Mouse (Mus musculus) cerebellum, postnatal 36 days (tissue): Measurements from ENCODE around the gene Gm20388.

Source experiments
- DNase-seq, 2 experiments: peaks; one replicate each; pipeline ENCODE4 v3.0.0; 2021 to 2022; ENCODE audit warnings: mixed read lengths in 2 of 2

Gene Gm20388

DNA sequence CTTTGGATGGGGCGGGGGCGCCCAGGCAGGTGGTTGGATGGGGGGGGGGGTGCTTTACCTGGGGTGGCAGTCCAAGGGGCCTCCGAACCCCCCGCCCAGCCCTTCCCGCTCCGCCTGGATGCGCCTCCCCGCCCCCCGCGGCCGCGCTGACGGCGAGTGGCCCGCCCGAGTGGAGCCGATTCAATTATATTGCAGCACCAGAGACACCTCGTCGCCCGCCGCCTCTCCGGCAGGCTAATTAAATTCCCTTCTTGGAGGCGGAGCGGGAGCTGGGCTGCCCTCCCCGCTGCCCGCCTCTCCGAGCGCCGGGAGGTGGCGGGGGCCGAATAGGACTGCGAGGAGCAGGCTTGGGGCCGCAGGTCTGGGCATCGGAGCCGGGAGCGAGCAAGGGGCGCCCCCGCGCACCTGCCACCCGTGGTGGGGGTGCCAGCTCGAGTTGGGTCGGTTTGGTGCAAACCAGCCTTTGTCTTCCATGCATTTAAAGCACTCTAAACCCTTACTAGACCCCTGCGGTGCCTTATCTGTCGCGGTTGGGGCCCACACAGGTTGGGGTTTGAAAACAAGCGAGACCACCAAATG is 627.3 kb downstream of the Gm20388 start:
- DNase-seq, result peak; percentile 79 to 83

DNA sequence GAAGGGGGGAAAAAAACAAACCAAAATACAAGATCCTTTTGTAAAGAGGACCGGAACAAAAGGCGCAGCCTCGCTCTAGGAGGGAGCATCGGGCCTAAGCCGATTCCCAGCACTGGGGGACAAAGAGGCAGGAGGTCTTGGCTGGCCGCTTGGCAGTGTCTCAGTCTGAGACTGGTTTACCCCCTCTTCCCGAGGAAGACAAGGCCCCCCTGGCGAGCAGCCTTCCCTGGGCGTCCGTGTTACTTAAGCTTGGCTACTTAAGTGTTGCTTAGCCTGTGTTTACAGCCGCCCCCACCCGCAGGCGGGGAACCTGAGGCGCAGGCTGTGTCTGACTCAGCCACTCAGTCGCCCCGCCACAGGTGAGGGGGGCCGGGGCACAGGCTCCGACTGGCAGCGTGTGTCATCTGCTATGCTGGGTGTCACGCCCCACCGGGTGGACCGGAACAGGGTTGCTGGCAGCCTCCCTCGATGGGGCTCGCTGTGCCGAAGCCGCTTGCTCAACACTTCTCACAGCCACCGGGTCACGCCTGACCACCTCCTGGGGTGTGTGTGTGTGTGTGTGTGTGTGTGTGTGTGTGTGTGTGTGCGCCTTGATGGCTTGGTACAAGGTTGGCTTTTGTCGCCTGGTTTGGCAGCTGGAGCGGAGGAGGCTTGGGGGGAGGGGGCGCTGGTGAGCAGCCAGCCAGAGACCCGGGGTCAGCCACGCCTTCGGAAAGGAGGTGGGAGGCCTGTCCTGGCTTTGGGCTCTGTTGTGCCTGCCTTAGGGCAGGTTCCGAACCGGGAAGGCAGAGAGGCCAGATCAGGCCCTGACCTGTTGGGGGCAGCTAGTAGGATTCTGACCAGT is 628.0 kb downstream of the Gm20388 start:
- peak; percentile 65 to 67 for DNase-seq

DNA sequence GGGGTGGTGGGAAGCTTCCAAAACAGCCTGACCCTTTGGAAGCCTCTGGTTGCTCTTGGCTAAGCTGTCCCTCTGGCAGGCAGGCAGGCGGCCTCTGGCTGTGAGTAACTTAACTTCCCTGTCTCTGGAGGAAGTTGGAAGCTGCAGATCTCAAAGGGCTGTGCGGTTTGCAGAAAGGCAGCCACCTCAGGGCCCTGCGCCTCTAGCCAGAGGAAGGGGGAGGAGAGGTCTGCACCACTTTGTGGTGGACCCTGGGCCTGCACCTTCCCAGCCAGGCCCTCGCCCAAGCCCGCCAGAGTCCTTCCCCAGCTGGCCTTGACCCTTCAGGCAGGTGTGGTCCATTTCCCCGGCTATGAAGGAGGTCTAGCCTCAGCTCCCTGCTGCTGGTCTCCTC is 628.7 kb downstream of the Gm20388 start:
- DNase-seq, result peak in 1 of 2 experiments; percentile 26

DNA sequence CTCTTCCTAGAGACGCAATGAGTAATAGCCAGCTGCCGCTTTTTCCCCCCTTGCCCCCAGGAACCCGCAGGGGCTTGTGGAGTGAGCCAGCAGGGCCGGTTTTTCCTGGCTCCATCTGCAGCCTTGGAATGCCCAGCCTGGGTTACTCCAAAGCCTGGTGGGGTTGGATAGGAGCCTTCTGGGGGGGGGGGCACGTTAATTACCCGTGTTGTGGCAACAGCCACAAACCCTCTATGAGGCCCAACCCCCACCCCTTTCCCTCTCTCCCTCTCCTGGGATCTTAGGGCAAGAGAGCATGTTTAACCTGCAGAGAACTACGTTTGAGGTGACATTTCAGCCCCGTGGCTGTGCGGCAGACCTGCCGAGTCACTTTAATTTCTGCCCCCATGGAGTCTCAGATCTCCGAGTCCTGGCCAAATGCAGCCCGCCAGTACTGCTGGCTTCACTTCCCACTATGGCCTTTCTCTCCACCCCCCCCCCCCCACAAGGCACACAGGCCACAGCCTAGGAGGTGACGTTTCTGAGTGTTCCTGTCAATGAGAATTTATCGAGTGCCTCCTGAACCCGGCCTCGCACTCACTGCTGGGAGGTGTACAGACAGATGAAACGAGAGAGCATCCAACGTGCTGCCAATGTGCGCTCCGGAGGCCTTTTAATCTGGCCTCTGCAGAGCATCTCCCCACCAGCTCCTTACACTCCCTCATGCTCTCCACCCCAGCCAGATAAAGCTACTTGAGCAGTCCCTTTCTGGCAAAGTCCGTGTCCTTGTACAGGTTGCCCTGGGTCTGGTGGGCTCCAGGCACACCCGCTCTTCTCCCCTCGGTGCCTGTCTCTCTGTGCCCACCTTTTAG is 629.4 kb downstream of the Gm20388 start:
- peak in 1 of 2 experiments; percentile 43 for DNase-seq

DNA sequence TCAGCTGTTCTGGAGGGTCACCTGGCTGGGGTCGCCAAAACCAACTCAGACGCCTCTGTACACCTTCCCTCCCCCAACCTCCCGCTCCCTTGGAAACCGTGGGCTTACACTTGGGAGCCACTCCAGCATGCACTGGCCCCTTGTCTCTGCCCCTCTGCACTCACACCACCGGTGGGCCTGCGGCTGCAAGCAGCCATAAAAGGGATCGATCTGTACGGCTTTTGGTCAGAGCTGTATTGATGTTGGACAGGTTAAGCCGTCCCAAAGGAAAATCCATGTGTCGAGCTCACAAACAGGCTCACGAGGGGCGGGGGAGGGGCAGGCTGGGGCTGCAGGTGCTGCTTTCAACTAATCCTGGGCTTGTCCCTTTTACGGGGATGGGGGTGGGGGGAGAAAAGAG is 632.4 kb downstream of the Gm20388 start:
- DNase-seq, result no peak

DNA sequence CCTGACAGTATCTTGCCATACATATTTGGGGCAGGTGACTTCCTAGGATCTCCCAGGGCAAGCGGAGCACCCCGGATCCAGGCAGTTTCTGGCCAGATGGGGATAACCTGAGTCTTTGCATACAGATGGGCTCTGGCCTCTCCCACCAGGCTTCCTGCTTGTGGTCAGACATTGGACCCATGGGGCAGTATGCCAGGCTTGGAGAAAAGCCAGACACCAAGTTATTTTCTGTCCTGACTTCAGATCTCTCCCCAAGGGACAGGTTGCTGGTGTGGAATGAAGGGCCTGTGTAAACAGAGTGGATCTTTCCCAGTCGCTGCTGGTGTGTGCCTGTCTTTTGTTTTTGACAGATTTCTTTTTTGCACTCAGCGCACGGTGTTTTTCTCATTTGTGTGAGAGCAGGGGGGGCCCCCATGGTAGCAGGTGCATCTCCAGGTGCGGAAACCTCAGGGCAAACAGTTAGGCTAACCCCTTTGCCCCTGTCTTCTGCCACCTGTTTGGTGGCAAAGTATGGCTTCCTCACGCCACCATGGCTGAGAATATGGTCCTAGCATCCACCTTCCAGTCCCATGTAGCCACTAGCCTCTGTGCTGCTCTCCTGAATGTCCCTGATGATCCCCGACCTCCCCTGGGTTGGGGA is 632.9 kb downstream of the Gm20388 start:
- peak in 1 of 2 experiments; percentile 50 for DNase-seq

DNA sequence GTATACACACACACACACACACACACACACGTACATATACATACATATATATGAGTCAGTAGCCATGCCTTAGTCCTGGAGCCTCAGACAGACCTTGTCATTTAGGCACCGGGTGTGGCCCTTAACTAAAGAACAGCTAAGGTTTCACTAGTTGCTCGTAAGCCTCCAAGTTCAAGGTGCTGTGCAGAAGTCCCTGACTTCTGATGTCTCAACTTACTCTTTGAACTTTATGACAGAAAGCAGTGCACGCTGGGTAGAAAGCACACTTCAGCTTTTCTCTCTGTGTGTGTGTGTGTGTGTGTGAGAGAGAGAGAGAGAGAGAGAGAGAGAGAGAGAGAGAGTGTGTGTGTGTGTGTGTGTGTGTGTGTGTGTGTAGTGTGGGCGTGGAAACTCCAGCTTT is 633.5 kb downstream of the Gm20388 start:
- no peak for DNase-seq

DNA sequence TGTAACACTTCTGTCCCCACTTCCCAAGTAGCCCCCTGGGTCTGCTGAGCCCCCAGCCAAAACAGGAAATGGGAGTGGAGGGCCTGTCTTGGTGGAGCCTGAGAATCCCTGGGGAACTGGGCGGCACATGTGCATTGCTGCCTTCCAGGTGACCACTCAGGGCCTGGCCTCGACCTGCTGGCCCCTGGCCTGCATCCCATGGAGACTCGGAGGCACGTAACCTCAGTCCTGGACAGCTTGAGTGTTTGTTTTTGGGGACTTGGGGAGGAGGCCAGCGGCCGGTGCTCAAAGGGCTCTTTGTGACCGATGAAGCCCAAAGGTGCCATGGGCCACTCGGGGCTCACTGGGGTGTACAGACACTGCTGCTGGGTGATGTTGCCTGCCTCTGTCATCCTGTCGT is 636.9 kb downstream of the Gm20388 start:
- DNase-seq, result peak in 1 of 2 experiments; percentile 31

DNA sequence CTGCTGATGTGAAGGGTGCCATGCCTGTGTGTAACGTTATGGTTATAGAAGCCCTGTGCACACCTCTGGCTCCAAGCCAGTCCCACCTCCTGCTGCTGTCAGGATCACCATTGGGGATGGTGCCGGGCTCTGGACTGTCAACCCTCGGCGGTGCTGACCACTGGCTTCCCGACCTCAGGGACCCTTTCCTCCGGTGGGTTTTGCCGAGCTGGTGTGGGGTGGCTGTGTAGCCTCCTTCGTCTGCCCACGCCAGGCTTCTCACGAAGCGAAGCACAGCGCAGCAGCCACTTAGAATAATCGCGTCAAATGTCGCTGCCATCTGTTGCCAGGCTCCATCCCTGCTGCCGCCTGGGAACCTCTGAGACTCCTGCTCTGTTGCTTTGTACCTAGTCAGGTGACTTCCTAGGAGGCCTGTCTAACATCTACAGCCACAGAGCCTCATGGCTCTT is 637.7 kb downstream of the Gm20388 start:
- peak; percentile 71 for DNase-seq

DNA sequence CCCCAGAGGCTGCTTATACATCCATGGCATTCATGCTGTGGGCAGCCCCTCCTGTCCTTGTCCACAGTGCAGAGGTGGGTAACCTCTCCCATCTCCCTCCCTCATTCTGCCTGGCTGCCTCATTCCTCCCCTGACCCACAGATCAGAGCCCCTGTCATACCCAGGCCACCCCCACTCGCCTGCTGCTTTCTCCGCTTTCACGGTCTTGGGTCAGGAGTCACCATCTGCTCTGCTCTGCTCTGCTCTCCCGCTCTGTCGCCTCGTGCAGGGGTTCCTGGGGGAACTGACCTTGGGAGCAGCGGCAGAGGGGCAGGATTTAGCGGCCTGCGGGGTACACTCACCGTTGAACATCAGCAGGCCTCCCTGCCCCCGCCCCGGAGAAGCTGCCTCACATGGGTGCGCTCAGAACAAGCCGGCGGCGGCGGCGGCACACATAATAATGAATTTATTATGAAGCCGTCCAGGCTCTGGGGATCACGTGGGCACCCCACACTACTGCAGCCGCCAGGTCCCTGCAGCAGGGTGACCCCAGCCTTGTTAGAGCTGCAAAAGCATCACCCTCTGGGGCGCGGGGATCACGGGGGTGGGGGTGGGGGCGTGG is 638.8 kb downstream of the Gm20388 start:
- DNase-seq, result peak; percentile 57 to 59

DNA sequence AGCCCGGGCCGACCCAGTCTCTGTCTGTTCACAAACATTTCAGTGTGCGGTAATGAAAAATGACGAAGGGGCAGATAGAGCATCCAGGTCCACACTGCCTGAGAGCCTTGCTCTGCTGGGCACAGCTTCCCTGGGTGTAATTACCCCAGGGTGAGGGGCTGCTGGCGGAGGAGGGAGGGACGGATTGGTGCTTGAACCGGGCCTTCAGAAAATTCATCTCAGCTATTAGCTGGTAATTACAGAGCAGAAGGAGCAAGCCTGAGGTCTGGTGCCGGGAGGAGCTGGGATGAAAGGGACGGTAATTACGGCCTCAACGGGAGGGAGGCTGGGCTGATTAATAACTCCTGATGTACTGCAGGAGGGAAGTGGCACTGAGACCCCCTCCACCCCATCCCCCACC is 639.3 kb downstream of the Gm20388 start:
- DNase-seq, result no peak

DNA sequence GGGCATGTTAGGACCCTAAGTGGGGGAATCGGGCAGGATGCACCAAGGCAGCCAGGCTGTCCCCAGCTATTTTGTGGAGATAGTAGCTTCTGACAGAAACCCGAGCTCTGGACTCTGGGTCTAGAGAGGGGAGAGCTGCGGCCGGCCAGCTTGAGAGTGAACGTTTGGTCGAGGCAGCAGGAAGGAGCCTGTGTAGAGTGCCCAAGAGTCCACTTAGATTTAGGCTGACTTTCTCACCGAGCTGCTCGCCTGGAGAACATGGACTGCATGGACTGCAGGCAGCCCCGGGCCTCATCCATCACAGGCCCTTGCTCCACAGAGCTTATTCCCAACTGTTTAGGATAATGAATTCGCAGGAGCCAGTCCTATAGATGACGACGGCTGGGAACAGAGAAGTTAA is 639.8 kb downstream of the Gm20388 start:
- DNase-seq, result no peak

DNA sequence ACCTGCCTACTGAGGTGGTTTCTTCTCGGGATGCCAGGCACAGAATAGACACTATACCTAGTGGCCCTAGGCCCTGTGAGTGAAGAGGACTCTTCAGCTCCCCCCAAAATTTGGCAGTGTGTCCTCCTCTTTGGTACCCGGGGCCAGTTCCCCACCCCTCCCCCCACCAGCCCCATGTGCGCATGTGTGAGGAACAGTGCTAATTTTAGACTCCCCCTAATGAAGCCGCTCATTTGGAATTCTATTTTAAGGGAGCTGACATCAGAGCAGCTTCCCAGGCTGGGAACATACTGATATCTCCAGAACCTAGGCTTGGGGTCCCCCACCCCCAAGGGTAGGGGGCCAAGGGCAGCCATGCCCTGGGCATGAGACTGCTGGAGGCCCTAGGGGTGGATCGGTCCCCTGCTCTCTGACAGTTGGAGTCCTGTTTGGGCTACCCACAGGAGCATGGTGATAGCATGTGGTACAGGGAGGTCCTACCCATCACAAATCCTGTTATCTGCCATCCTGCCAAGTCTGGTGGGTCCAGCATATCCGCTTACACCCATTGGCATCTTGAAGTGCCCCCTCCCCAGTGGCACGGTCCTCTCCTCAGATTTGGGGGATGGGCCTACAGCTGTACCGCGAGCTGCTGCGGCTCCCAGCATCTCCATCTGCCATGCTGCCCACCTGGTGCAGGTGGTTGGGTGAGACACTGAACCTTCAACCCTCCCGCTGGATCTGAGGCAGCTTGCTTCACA is 640.5 kb downstream of the Gm20388 start:
- peak in 1 of 2 experiments; percentile 64 for DNase-seq

DNA sequence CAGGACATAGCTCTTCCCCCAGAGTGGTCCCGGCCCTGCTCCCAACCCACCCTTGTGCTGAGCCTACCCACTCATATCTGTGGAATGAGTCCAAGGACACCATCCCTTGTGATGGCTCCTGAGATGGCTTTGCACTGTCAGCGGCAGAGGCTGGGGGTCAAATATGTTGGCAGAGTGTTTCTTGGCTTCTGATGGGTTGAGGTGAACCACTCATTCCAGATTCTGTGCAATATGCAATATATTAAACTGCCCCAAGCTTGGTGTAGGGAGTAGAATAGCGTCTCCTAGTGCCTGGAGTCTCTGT is 641.0 kb downstream of the Gm20388 start:
- DNase-seq, result peak in 1 of 2 experiments; percentile 32

DNA sequence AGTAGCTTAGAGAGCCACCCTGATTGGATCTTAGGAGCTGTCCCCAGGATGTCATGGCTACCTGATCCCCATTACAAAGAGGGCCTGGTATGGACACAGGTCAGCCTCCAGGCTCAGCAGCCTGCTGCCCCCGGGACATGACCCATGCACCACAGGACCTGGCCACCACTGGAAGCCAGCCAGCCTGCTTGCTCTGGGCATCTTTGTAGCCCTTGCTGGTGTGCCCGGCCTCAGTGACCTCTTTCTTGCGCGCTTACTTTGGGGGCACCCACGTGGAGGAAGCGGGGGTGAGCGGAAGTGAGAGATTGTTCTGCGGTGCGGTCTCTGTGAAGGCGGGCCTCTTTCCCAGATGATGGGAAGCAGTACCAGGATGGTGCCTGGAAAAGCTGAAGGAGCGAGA is 641.9 kb downstream of the Gm20388 start:
- no peak for DNase-seq

DNA sequence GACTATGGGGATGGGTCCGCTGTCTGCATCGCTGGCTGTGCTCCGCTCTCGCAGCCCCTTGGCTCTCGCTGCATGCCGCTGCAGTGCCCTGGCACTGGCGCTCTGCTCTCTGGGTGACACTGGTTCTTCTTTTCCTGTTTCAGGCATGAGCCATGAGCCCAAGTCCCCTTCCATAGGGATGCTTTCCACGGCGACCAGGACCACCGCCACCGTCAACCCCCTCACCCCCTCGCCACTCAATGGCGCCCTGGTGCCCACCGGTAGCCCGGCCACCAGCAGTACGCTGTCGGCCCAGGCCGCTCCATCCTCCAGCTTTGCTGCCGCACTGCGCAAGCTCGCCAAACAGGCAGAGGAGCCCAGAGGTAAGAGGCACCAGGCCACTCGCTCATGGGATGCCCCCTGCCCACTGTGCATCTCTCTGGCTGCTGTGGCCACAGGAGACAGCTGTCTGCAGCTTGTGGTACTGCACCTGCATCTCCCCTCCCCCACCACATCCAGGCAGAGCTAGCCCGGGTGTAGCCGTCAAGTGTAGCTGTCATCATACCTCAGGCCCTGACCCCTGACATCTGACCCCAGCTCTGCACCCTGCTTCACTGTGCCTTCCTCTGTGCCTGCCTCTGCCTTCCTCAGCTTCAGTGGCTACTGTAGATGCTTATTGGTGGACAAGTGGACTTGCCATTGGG is 642.9 kb downstream of the Gm20388 start:
- DNase-seq, result no peak

DNA sequence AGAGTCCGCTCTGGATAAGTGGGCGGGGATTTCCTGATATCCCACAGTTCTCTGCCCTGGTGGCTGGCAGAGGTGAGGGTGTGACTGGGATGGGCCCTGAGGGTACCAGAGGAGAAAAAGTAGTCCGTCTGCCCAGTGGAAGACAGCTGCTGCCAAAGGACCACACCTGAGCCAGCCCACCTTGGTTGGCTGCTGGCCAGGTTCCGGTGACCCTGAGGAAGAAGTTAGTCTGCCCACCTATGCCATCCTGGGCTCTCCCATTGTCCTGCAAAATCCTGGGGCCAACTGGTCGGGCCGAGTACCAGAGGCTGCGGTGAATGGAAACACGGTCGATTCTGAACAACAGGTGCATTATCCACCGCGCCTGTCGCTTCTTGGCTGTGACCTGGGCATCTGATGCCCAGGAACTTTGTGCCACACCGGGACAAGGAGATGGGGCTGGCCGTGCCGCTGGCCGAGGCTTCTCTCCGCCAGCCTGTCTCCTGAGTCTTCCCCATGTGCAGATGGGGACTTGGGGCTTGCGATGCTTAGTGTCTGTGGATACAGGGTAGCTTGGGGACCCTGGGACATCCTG is 643.9 kb downstream of the Gm20388 start:
- DNase-seq, result no peak

DNA sequence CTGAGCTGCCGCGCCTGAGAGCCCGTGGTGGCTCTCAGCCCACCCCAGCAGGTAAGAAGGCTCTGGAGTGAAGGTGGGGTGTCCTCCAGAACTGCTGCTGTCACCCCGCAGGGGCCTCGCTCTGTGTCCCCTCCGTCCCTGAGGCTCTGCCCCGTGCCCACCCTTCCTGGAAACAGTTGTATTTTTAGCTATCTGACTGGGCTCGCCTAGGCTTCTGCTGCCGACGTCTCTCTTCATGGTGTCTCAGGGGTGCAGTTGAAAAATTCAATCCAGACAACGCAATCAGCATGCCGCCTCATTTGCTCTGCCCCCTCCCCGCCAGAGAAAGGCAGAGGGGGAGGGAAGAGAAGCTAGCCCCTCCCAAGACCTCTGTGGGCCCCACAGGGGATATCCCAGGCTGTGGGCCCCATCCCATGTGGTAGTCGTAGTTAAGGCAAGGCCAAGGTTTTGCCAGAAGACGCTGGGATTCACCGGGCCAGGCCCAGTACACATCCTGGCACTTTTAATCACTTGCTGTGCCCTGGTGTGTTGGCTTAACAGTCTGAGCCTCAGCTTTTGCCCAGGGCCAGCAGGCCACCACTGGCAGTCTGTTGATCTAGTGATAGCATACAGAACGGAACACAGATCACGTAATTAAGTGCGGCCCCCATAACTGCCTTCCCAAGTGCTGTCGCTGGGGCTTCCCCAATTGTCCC is 645.7 kb downstream of the Gm20388 start:
- no peak for DNase-seq

DNA sequence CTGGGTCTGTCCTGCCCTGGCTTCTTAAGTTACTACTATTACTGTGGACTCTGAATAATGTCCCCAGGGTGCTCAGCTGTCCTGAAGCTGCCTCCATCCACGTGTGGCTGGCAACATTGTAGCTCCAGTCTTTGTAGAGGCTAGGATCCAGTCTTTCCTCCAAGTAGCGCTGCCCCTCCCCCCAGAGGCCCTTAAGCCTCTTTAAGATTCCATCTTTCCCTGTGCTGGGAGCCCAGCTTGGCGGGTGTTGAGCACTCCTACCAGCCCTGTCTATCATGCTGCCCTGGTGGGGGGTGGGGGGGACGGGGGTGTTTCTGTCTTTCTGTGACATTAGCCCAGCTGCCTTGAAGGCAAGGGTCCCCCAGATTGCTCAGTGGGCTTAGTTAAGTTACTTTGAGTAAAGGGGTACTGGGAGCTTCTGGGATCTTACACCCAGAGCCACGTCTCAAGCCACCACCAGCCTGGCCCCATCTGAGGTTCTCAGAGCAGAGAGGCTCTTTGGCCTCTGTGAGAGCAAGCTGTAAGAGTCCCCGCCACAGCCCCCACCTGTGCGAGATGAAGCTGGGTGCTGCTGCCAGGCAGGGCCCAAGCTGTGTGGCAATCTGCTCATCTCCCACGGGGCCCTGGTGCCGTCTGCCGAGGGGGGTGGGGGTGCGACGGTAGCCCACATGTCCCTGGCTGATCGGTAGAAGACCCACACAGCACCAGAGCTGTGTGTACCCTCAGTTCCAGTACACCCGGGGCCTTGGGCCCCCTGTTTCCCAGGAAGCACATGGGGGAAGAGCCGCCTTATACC is 646.7 kb downstream of the Gm20388 start:
- DNase-seq, result peak; percentile 62 to 68
